Mouse (Mus musculus): ENCODE results near the gene Rpl7a.

Gene Rpl7a

GRCm38 (mm10) chr2:26933304-26934055 is 22.9 kb downstream of the Rpl7a start, which contains the start of the genes Surf4 and Stkld1:
Gene Surf4 (minus strand): TSS chr2:26933928.
Gene Stkld1 (plus strand): TSS chr2:26934047.
- TF ChIP-seq GATA4 (IDR thresholded peaks at IDR 0.05; ENCODE audit: insufficient replicate concordance, low read length): no peak

- no peak for TF ChIP-seq GATA4 (IDR thresholded peaks at IDR 0.05; ENCODE audit: insufficient replicate concordance, low read length)
Observed at GRCm38 (mm10) chr2:26935286-26935685, 24.7 kb downstream of the Rpl7a start.

GRCm38 (mm10) chr2:26936425-26936824 is 25.9 kb downstream of the Rpl7a start:
- no peak for TF ChIP-seq GATA4 (IDR thresholded peaks at IDR 0.05; ENCODE audit: insufficient replicate concordance, low read length)

GRCm38 (mm10) chr2:26941539-26941938 is 31.0 kb downstream of the Rpl7a start:
- TF ChIP-seq GATA4 (IDR thresholded peaks at IDR 0.05; ENCODE audit: insufficient replicate concordance, low read length): no peak

GRCm38 (mm10) chr2:26943253-26943652 is 32.7 kb downstream of the Rpl7a start:
- no peak for TF ChIP-seq GATA4 (IDR thresholded peaks at IDR 0.05; ENCODE audit: insufficient replicate concordance, low read length)

GRCm38 (mm10) chr2:26950411-26950810 is 39.8 kb downstream of the Rpl7a start:
- no peak for TF ChIP-seq GATA4 (IDR thresholded peaks at IDR 0.05; ENCODE audit: insufficient replicate concordance, low read length)

- TF ChIP-seq GATA4 (IDR thresholded peaks at IDR 0.05; ENCODE audit: insufficient replicate concordance, low read length): no peak
Observed at GRCm38 (mm10) chr2:26951346-26951905, 40.9 kb downstream of the Rpl7a start.

- TF ChIP-seq GATA4 (IDR thresholded peaks at IDR 0.05; ENCODE audit: insufficient replicate concordance, low read length): no peak
Observed at GRCm38 (mm10) chr2:26952193-26952592, 41.6 kb downstream of the Rpl7a start.

GRCm38 (mm10) chr2:26952866-26953265 is 42.3 kb downstream of the Rpl7a start:
- TF ChIP-seq GATA4 (IDR thresholded peaks at IDR 0.05; ENCODE audit: insufficient replicate concordance, low read length): no peak

- TF ChIP-seq GATA4 (IDR thresholded peaks at IDR 0.05; ENCODE audit: insufficient replicate concordance, low read length): no peak
Observed at GRCm38 (mm10) chr2:26954735-26955395, 44.3 kb downstream of the Rpl7a start.

- no peak for TF ChIP-seq GATA4 (IDR thresholded peaks at IDR 0.05; ENCODE audit: insufficient replicate concordance, low read length)
Observed at GRCm38 (mm10) chr2:26956811-26957487, 46.4 kb downstream of the Rpl7a start.

- TF ChIP-seq GATA4 (IDR thresholded peaks at IDR 0.05; ENCODE audit: insufficient replicate concordance, low read length): no peak
Observed at GRCm38 (mm10) chr2:26957488-26957859, 46.9 kb downstream of the Rpl7a start.

- no peak for TF ChIP-seq GATA4 (IDR thresholded peaks at IDR 0.05; ENCODE audit: insufficient replicate concordance, low read length)
Observed at GRCm38 (mm10) chr2:26960756-26961155, 50.2 kb downstream of the Rpl7a start.

Measured in liver, adult (tissue).